Mouse (Mus musculus) CH12.LX (cell line): ENCODE results near the gene Nhlrc4. TPM values are rescaled to one million over a fixed set of nuclear protein-coding genes. Genes with fewer than 3 reads are reported as not detected.

Experiments used
- DNase-seq: peaks from one replicate; pipeline ENCODE4 v3.0.0-alpha.2; 2013; ENCODE audit errors: extremely low read depth
- H3K27ac ChIP-seq: 2 replicates; pipeline ENCODE4 v1.5.1; 2012; ENCODE audit warnings: low read depth, mild to moderate bottlenecking, control low read depth, moderate library complexity; ENCODE audit not compliant: insufficient read depth
- H3K27me3 ChIP-seq: replicated peaks from 2 replicates; pipeline ENCODE3; 2012; ENCODE audit warnings: inconsistent platforms
- H3K36me3 ChIP-seq, 2 experiments: replicated peaks in 1 of 2; 2 replicates each; pipeline versions ENCODE3 to v1.6.1; 2012; ENCODE audit warnings: inconsistent platforms in 1 of 2, low read length in 1 of 2, mild to moderate bottlenecking in 1 of 2, mixed read lengths in 1 of 2, moderate library complexity in 1 of 2; ENCODE audit not compliant: control insufficient read depth in 1 of 2, insufficient read depth in 1 of 2
- H3K4me1 ChIP-seq, 2 experiments: 2 replicates each; pipeline ENCODE4 v1.6.1; 2012; ENCODE audit warnings: inconsistent platforms in 1 of 2, moderate library complexity in 1 of 2; ENCODE audit not compliant: insufficient read depth in 2 of 2, control insufficient read depth in 1 of 2
- H3K4me2 ChIP-seq: 2 replicates; pipeline ENCODE4 v1.6.1; 2012; ENCODE audit warnings: low read depth, mild to moderate bottlenecking, control low read depth; ENCODE audit not compliant: poor library complexity, insufficient read depth, severe bottlenecking
- H3K4me3 ChIP-seq, 3 experiments: fragments of 150-350 bp in 1 of 3; sonication (generic) in 1 of 3; replicated peaks in 1 of 3; 2 replicates each; pipeline versions ENCODE3 to v1.5.1; 2011 to 2012; ENCODE audit warnings: low read depth in 2 of 3, low read length in 2 of 3, mild to moderate bottlenecking in 2 of 3, moderate library complexity in 2 of 3, control low read depth in 1 of 3, improper control_type of control experiment in 1 of 3, inconsistent platforms in 1 of 3, mixed read lengths in 1 of 3; ENCODE audit not compliant: poor library complexity in 1 of 3
- H3K79me2 ChIP-seq: replicated peaks from 2 replicates; pipeline ENCODE4 v1.6.1; 2012; ENCODE audit warnings: mild to moderate bottlenecking, moderate library complexity; ENCODE audit not compliant: control insufficient read depth, poor library complexity, insufficient read depth, severe bottlenecking; ENCODE audit errors: extremely low read depth
- H3K9ac ChIP-seq: 2 replicates; pipeline ENCODE4 v1.6.1; 2012; ENCODE audit warnings: low read depth, mild to moderate bottlenecking, control low read depth, moderate library complexity; ENCODE audit not compliant: insufficient read depth
- H3K9me3 ChIP-seq: replicated peaks from 2 replicates; pipeline ENCODE3; 2012; ENCODE audit warnings: low read length, inconsistent platforms, mixed read lengths
- BHLHE40 ChIP-seq: IDR thresholded peaks from 2 replicates; pipeline ENCODE4 v1.6.1; 2011; ENCODE audit warnings: mild to moderate bottlenecking, low read depth, low read length, improper control_type of control experiment
- CHD2 ChIP-seq: IDR thresholded peaks from 2 replicates; pipeline ENCODE4 v1.6.1; 2011; ENCODE audit warnings: low read length, improper control_type of control experiment
- CTCF ChIP-seq, 2 experiments: IDR thresholded peaks in 1 of 2; conservative IDR thresholded peaks in 1 of 2; 2 replicates each; pipeline ENCODE4 v1.5.1; 2011 to 2012; ENCODE audit warnings: low read depth in 2 of 2, low read length in 2 of 2, improper control_type of control experiment in 1 of 2, inconsistent platforms in 1 of 2, mild to moderate bottlenecking in 1 of 2, moderate library complexity in 1 of 2
- E2F4 ChIP-seq: IDR thresholded peaks from 2 replicates; pipeline ENCODE4 v1.6.1; 2011; ENCODE audit warnings: low read depth, low read length, improper control_type of control experiment; ENCODE audit not compliant: insufficient replicate concordance
- ELF1 ChIP-seq: IDR thresholded peaks from 2 replicates; pipeline ENCODE4 v1.6.1; 2014; ENCODE audit warnings: low read depth, mild to moderate bottlenecking, inconsistent platforms, low read length, improper control_type of control experiment
- EP300 ChIP-seq: IDR thresholded peaks from 2 replicates; pipeline ENCODE4 v1.6.1; 2011; ENCODE audit warnings: low read length, improper control_type of control experiment
- ETS1 ChIP-seq: conservative IDR thresholded peaks from 2 replicates; pipeline ENCODE4 v1.6.1; 2012; ENCODE audit warnings: low read depth, mild to moderate bottlenecking, inconsistent platforms, low read length, improper control_type of control experiment, moderate library complexity
- HCFC1 ChIP-seq: IDR thresholded peaks from 2 replicates; pipeline ENCODE4 v1.6.1; 2012; ENCODE audit warnings: low read depth, mild to moderate bottlenecking, inconsistent platforms, low read length, improper control_type of control experiment
- IRF4 ChIP-seq: IDR thresholded peaks from 2 replicates; pipeline ENCODE4 v1.6.1; 2014; ENCODE audit warnings: low read depth, mild to moderate bottlenecking, inconsistent platforms, low read length, improper control_type of control experiment
- JUN ChIP-seq: IDR thresholded peaks from 2 replicates; pipeline ENCODE4 v1.6.1; 2011; ENCODE audit warnings: low read depth, mild to moderate bottlenecking, low read length, improper control_type of control experiment, moderate library complexity; ENCODE audit not compliant: insufficient read depth
- KAT2A ChIP-seq: IDR thresholded peaks from 2 replicates; pipeline ENCODE4 v1.6.1; 2012; ENCODE audit warnings: low read length, improper control_type of control experiment, inconsistent platforms; ENCODE audit not compliant: insufficient replicate concordance
- MAFK ChIP-seq: IDR thresholded peaks from 2 replicates; pipeline ENCODE4 v1.6.1; 2011; ENCODE audit warnings: low read length, improper control_type of control experiment; ENCODE audit not compliant: insufficient replicate concordance
- MAX ChIP-seq: IDR thresholded peaks from 2 replicates; pipeline ENCODE4 v1.6.1; 2011; ENCODE audit warnings: low read length, improper control_type of control experiment
- MAZ ChIP-seq: IDR thresholded peaks from 2 replicates; pipeline ENCODE4 v1.6.1; 2012; ENCODE audit warnings: low read depth, mild to moderate bottlenecking, inconsistent platforms, low read length, improper control_type of control experiment, moderate library complexity
- MXI1 ChIP-seq: IDR thresholded peaks from 2 replicates; pipeline ENCODE4 v1.6.1; 2011; ENCODE audit warnings: mild to moderate bottlenecking, low read depth, low read length, improper control_type of control experiment
- POLR2A ChIP-seq: IDR thresholded peaks from 2 replicates; pipeline ENCODE4 v1.6.1; 2011; ENCODE audit warnings: low read depth, mild to moderate bottlenecking, improper control_type of control experiment, low read length
- POLR2AphosphoS2 ChIP-seq: IDR thresholded peaks from 2 replicates; pipeline ENCODE4 v1.6.1; 2011; ENCODE audit warnings: low read depth, low read length, improper control_type of control experiment
- RCOR1 ChIP-seq: conservative IDR thresholded peaks from 2 replicates; pipeline ENCODE4 v1.6.1; 2012; ENCODE audit warnings: low read depth, mild to moderate bottlenecking, inconsistent platforms, low read length, improper control_type of control experiment
- SIN3A ChIP-seq: IDR thresholded peaks from 2 replicates; pipeline ENCODE4 v1.6.1; 2012; ENCODE audit warnings: low read length, improper control_type of control experiment, inconsistent platforms
- TBP ChIP-seq: conservative IDR thresholded peaks from 2 replicates; pipeline ENCODE4 v1.6.1; 2011; ENCODE audit warnings: low read depth, low read length, improper control_type of control experiment
- UBTF ChIP-seq: IDR thresholded peaks from 2 replicates; pipeline ENCODE4 v1.6.1; 2012; ENCODE audit warnings: low read depth, mild to moderate bottlenecking, inconsistent platforms, low read length, improper control_type of control experiment, moderate library complexity
- USF1 ChIP-seq: IDR thresholded peaks from 2 replicates; pipeline ENCODE4 v1.6.1; 2014; ENCODE audit warnings: low read depth, mild to moderate bottlenecking, inconsistent platforms, low read length, improper control_type of control experiment
- USF2 ChIP-seq: conservative IDR thresholded peaks from 2 replicates; pipeline ENCODE4 v1.6.1; 2011; ENCODE audit warnings: low read depth, low read length, improper control_type of control experiment
- dilution Hi-C: fragments of 300-500 bp; cut with MboI; formaldehyde crosslinking; loops from 2 replicates; pipeline ENCODE4 v1.14.3; 2020; ENCODE audit warnings: low sequenced_read_pairs; ENCODE audit not compliant: extremely low pct_unique_long_range_greater_than_20kb, extremely low pct_ligation_motif_present
- in situ Hi-C: fragments of 300-500 bp; cut with MboI; formaldehyde crosslinking; loops from 3 replicates; pipeline ENCODE4 v1.14.3; 2019; ENCODE audit warnings: low sequenced_read_pairs, low pct_ligation_motif_present, low pct_unique_long_range_greater_than_20kb, mixed read lengths
- polyA plus RNA-seq: library from polyadenylated mRNA; unstranded; fragments of >175 nt; gene quantifications from 2 replicates; pipeline ENCODE4 v1.2.1, GENCODE M21; 2012; ENCODE audit warnings: low read depth; ENCODE audit not compliant: insufficient read length
- total RNA-seq, 2 experiments: library from RNA; depleted of rRNA; stranded (reverse); fragments of 300-350 nt in 1 of 2; fragments of >200 nt in 1 of 2; gene quantifications; 2 replicates each; pipeline ENCODE4 v1.2.3; 2012 to 2014

The Nhlrc4 gene
- total RNA-seq (2012; rRNA removed) (not detected in 2 replicates), total RNA-seq (2014; rRNA removed) (not detected in 2 replicates), polyA plus RNA-seq (not detected in 2 replicates)

DNA sequence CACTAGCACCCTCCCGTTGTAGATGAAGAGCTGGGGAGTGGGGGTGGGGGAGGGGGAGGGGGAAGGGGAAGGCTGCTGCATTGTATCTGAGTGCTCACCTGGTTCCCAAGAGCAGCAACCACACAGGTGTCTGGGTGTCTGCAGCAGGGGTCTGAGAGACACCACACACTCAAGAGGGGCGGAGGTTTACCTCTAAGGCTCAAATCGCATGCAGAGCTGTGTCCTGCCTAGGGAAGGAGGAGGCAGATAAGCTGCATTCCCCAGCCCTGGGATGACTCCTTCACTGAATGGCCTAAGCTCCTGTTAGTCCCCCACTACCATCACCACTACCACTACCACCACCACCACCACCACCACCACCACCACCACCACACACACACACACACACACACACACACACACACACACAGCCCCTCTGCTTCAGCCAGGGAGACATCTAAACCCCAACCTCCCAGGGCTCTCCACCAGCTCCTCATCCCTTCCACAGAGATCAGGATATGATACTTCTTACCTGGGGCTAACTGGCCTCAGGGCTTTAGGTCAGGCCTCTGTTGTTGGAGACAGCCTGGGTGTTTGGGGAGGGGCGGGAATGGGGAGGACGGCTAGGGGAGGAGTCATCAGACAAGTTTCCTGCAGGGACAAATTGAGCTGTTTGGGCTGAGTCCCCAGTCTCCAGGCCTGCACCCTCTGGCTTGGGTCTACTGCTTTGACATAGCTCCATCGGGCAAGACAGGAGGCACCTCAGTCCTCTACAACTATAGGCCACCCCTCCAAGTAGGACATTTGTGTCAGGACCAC is at the start of gene Nhlrc4, which contains the start of gene Pigq:
TSS of gene Nhlrc4 (minus strand) at position 596 of the 798 bp plus-strand sequence.
TSS of gene Pigq (minus strand) at position 571 of the 798 bp plus-strand sequence.
- peaks cover 12 to 26% of the 10 kb centered on the region in 2 experiments; a peak in 3 of 4 replicates for H3K4me1 ChIP-seq
- H3K27me3 ChIP-seq, result peaks cover 28% of the 10 kb centered on the region
- H3K9me3 ChIP-seq, result no peaks in the 10 kb centered on the region
- H3K9ac ChIP-seq, result no peak within 1 kb of the TSS
- DNase-seq, result no peak
- no peak for TF ChIP-seq ETS1
- TF ChIP-seq BHLHE40, result no peak
- no peak for TF ChIP-seq MAZ
- TF ChIP-seq ELF1, result no peak
- no peak for TF ChIP-seq MAX
- TF ChIP-seq UBTF, result no peak
- TF ChIP-seq KAT2A, result no peak
- no peak for TF ChIP-seq POLR2AphosphoS2
- no peak for TF ChIP-seq CHD2
- TF ChIP-seq EP300, result no peak
- TF ChIP-seq USF2, result no peak
- no peak for TF ChIP-seq HCFC1
- TF ChIP-seq CTCF (conservative IDR thresholded peaks at IDR 0.05 in 1 of 2, IDR thresholded peaks at IDR 0.05 in 1 of 2; ENCODE audit: low read depth in 2 of 2, low read length in 2 of 2), result no peak
- TF ChIP-seq USF1, result no peak
- no peak for TF ChIP-seq JUN
- no peak for TF ChIP-seq MXI1
- TF ChIP-seq TBP, result no peak
- TF ChIP-seq E2F4, result no peak
- TF ChIP-seq IRF4, result no peak
- no peak for TF ChIP-seq POLR2A
- in situ Hi-C loops, result no loop called here
- no peak within 1 kb of the TSS for H3K4me3 ChIP-seq
- H3K36me3 ChIP-seq, result peaks cover 0 to 3% of the 10 kb centered on the region in 2 experiments
- no peak within 1 kb of the TSS for H3K27ac ChIP-seq
- peaks cover 14% of the 10 kb centered on the region for H3K79me2 ChIP-seq
- dilution Hi-C loops, result no loop called here
- no peak within 1 kb of the TSS for H3K4me2 ChIP-seq

DNA sequence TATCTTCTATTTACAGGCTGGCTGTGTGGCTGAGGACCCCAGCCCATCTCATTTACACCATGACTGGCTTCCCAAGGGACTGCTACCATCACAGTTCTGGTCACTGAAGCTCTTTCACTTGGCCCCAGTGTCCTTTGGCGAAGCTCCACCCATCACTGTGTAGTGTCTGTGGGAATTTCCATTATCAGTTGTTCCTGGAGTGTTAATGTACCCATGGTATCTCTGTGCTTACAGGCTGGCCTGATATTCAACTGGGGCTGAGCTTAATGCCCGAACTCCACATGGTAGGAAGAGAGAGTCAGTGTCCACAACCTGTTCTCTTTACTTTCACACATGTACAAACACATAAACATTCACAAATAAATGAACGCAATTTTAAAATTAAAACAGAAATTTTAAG is 48.7 kb upstream of the Nhlrc4 start:
- TF ChIP-seq KAT2A (no peak), JUN (no peak), RCOR1 (no peak), EP300 (no peak), SIN3A (no peak), CHD2 (no peak), MAFK (no peak), E2F4 (no peak), CTCF (conservative IDR thresholded peaks at IDR 0.05 in 1 of 2, IDR thresholded peaks at IDR 0.05 in 1 of 2; ENCODE audit: low read depth in 2 of 2, low read length in 2 of 2) (no peak), POLR2A (no peak), MAZ (no peak)
- Histone ChIP-seq H3K4me2 (no peak overlapping the region), H3K4me1 (peaks cover 3 to 23% of the 10 kb centered on the region in 2 experiments), H3K79me2 (no peaks in the 10 kb centered on the region), H3K9me3 (no peaks in the 10 kb centered on the region), H3K4me3 (no peak overlapping the region), H3K27me3 (no peaks in the 10 kb centered on the region), H3K9ac (no peak overlapping the region), H3K36me3 (peaks cover 36 to 73% of the 10 kb centered on the region in 2 experiments), H3K27ac (no peak overlapping the region)
- DNase-seq, result no peak
- in situ Hi-C loops, result no loop called here
- dilution Hi-C loops, result no loop called here
